Mouse (Mus musculus): Measurements from ENCODE around the gene Orc6. TPM values are rescaled to one million over a fixed set of nuclear protein-coding genes. Genes with fewer than 3 reads are reported as not detected.

The Orc6 gene
- polyA plus RNA-seq (2016; fragmentation: Nextera tagmentation; extraction: Ambion mirVana) = 111 and 117 TPM in 2 replicates

GRCm38 (mm10) chr8:85299434-85300077 is at the start of gene Orc6, which contains the start of gene Vps35:
TSS of gene Orc6 (plus strand) at chr8:85299632.
TSS of gene Vps35 (minus strand) at chr8:85299802.
- peak within 1 kb of the TSS; percentile 99 for H3K4me3 ChIP-seq
- H3K4me1 ChIP-seq = peaks cover 38% of the 10 kb centered on the region
- H3K4me2 ChIP-seq = peak within 1 kb of the TSS; percentile 79
- no peaks in the 10 kb centered on the region for H3K9me3 ChIP-seq (replicated peaks)
- H3K27me3 ChIP-seq (replicated peaks) = no peaks in the 10 kb centered on the region
- H3K36me3 ChIP-seq = peaks cover 35% of the 10 kb centered on the region
- WGBS (ENCODE audit: insufficient replicate concordance) = under 1% methylated on average over 63 of the region's 63 CpGs
- peak within 1 kb of the TSS; percentile 95 for H3K9ac ChIP-seq
- peak; percentile 97 for ATAC-seq
- H3K27ac ChIP-seq = peak within 1 kb of the TSS; percentile 94

- WGBS (ENCODE audit: insufficient replicate concordance) = 45% methylated on average over 1 of the region's 1 CpGs
- Histone ChIP-seq H3K9me3 (replicated peaks) (no peaks in the 10 kb centered on the region), H3K36me3 (peaks cover 86% of the 10 kb centered on the region), H3K9ac (no peak overlapping the region), H3K4me2 (no peak overlapping the region), H3K4me1 (0 out of 2 replicates have a peak, but pooled peaks cover 3% of the 10 kb centered on the region), H3K27ac (no peak overlapping the region), H3K27me3 (replicated peaks) (no peaks in the 10 kb centered on the region), H3K4me3 (no peak overlapping the region)
- peak; percentile 37; the same call in 1 of the 2 replicates for ATAC-seq
Measured at GRCm38 (mm10) chr8:85286846-85287245, 12.6 kb upstream of the Orc6 start.

GRCm38 (mm10) chr8:85298600-85299433 is 615 bp upstream of the Orc6 start:
- ATAC-seq = peak; percentile 47
- peak overlapping the region; percentile 99 for H3K4me3 ChIP-seq
- no peaks in the 10 kb centered on the region for H3K9me3 ChIP-seq (replicated peaks)
- peaks cover 33% of the 10 kb centered on the region for H3K36me3 ChIP-seq
- H3K27me3 ChIP-seq (replicated peaks) = no peaks in the 10 kb centered on the region
- under 1% methylated on average over 53 of the region's 53 CpGs for WGBS (ENCODE audit: insufficient replicate concordance)
- H3K27ac ChIP-seq = peak overlapping the region; percentile 94
- peak overlapping the region; percentile 79 for H3K4me2 ChIP-seq
- H3K9ac ChIP-seq = peak overlapping the region; percentile 95
- H3K4me1 ChIP-seq = peaks cover 38% of the 10 kb centered on the region

GRCm38 (mm10) chr8:85301941-85302340 is 2.5 kb downstream of the Orc6 start:
- peak overlapping the region; percentile 14 for H3K4me3 ChIP-seq
- ATAC-seq = no peak
- H3K9ac ChIP-seq = peak overlapping the region; percentile 10; the same call in 1 of the 2 replicates
- H3K27me3 ChIP-seq (replicated peaks) = no peaks in the 10 kb centered on the region
- 62% methylated on average over 1 of the region's 1 CpGs for WGBS (ENCODE audit: insufficient replicate concordance)
- H3K4me2 ChIP-seq = peak overlapping the region; percentile 79
- H3K27ac ChIP-seq = no peak overlapping the region
- peaks cover 37% of the 10 kb centered on the region for H3K4me1 ChIP-seq
- peaks cover 57% of the 10 kb centered on the region for H3K36me3 ChIP-seq
- H3K9me3 ChIP-seq (replicated peaks) = no peaks in the 10 kb centered on the region

- peaks cover 67% of the 10 kb centered on the region for H3K36me3 ChIP-seq
- H3K4me1 ChIP-seq = peaks cover 27% of the 10 kb centered on the region
- H3K9ac ChIP-seq = no peak overlapping the region
- H3K27ac ChIP-seq = no peak overlapping the region
- H3K27me3 ChIP-seq (replicated peaks) = no peaks in the 10 kb centered on the region
- H3K4me3 ChIP-seq = no peak overlapping the region
- no peak for ATAC-seq
- H3K9me3 ChIP-seq (replicated peaks) = no peaks in the 10 kb centered on the region
- WGBS (ENCODE audit: insufficient replicate concordance) = 73% methylated on average over 3 of the region's 3 CpGs
- no peak overlapping the region for H3K4me2 ChIP-seq
Measured at GRCm38 (mm10) chr8:85302931-85303330, 3.5 kb downstream of the Orc6 start.

GRCm38 (mm10) chr8:85303531-85303930 is 4.1 kb downstream of the Orc6 start:
- WGBS (ENCODE audit: insufficient replicate concordance) = 85% methylated on average over 5 of the region's 5 CpGs
- H3K36me3 ChIP-seq = peaks cover 73% of the 10 kb centered on the region

GRCm38 (mm10) chr8:85308564-85308963 is 9.1 kb downstream of the Orc6 start:
- peaks cover 60% of the 10 kb centered on the region for H3K36me3 ChIP-seq

More at GRCm38 (mm10) chr8:85303531-85303930, 4.1 kb downstream of the Orc6 start:
- Histone ChIP-seq H3K4me1 (peaks cover 21% of the 10 kb centered on the region), H3K4me2 (no peak overlapping the region), H3K27ac (no peak overlapping the region), H3K4me3 (no peak overlapping the region), H3K9ac (no peak overlapping the region), H3K9me3 (replicated peaks) (no peaks in the 10 kb centered on the region), H3K27me3 (replicated peaks) (no peaks in the 10 kb centered on the region)
- no peak for ATAC-seq

GRCm38 (mm10) chr8:85311743-85312142 is 12.3 kb downstream of the Orc6 start:
- peaks cover 29% of the 10 kb centered on the region for H3K36me3 ChIP-seq
- H3K27me3 ChIP-seq (replicated peaks) = no peaks in the 10 kb centered on the region
- ATAC-seq = peak; percentile 68; the same call in 1 of the 2 replicates
- H3K27ac ChIP-seq = no peak overlapping the region
- no peak overlapping the region for H3K4me2 ChIP-seq
- no peaks in the 10 kb centered on the region for H3K9me3 ChIP-seq (replicated peaks)
- H3K4me1 ChIP-seq = peaks cover 18% of the 10 kb centered on the region; the same call in 1 of the 2 replicates
- no peak overlapping the region for H3K9ac ChIP-seq
- no peak overlapping the region for H3K4me3 ChIP-seq

More at GRCm38 (mm10) chr8:85308564-85308963, 9.1 kb downstream of the Orc6 start:
- Histone ChIP-seq H3K4me2 (no peak overlapping the region), H3K27ac (no peak overlapping the region), H3K27me3 (replicated peaks) (no peaks in the 10 kb centered on the region), H3K9ac (no peak overlapping the region), H3K9me3 (replicated peaks) (no peaks in the 10 kb centered on the region), H3K4me1 (peaks cover 11% of the 10 kb centered on the region; the same call in 1 of the 2 replicates), H3K4me3 (no peak overlapping the region)
- WGBS (ENCODE audit: insufficient replicate concordance) = 88% methylated on average over 2 of the region's 2 CpGs
- no peak for ATAC-seq

- ATAC-seq = no peak
- H3K9me3 ChIP-seq (replicated peaks) = peaks cover under 1% of the 10 kb centered on the region; the same call in 1 of the 2 replicates
- peaks cover 25% of the 10 kb centered on the region for H3K4me1 ChIP-seq
- H3K9ac ChIP-seq = no peak overlapping the region
- H3K27me3 ChIP-seq (replicated peaks) = no peaks in the 10 kb centered on the region
- WGBS (ENCODE audit: insufficient replicate concordance) = 18% methylated on average over 3 of the region's 3 CpGs
- H3K27ac ChIP-seq = peak overlapping the region; percentile 56
- H3K4me2 ChIP-seq = no peak overlapping the region
- peaks cover 17% of the 10 kb centered on the region for H3K36me3 ChIP-seq
- no peak overlapping the region for H3K4me3 ChIP-seq
Measured at GRCm38 (mm10) chr8:85313036-85313435, 13.6 kb downstream of the Orc6 start.

GRCm38 (mm10) chr8:85318534-85318933 is 19.1 kb downstream of the Orc6 start:
- H3K4me1 ChIP-seq = peaks cover 43% of the 10 kb centered on the region
- H3K4me2 ChIP-seq = peak overlapping the region; percentile 60
- H3K4me3 ChIP-seq = peak overlapping the region; percentile 10; the same call in 1 of the 2 replicates
- peaks cover 22% of the 10 kb centered on the region for H3K36me3 ChIP-seq
- no peaks in the 10 kb centered on the region for H3K27me3 ChIP-seq (replicated peaks)
- H3K9ac ChIP-seq = peak overlapping the region; percentile 50; the same call in 1 of the 2 replicates
- peaks cover 5% of the 10 kb centered on the region; the same call in 1 of the 2 replicates for H3K9me3 ChIP-seq (replicated peaks)
- WGBS (ENCODE audit: insufficient replicate concordance) = 45% methylated on average over 4 of the region's 4 CpGs
- peak; percentile 99 for ATAC-seq
- H3K27ac ChIP-seq = peak overlapping the region; percentile 90

GRCm38 (mm10) chr8:85321981-85322380 is 22.5 kb downstream of the Orc6 start:
- WGBS (ENCODE audit: insufficient replicate concordance) = 88% methylated on average over 15 of the region's 15 CpGs

GRCm38 (mm10) chr8:85323084-85323483 is 23.7 kb downstream of the Orc6 start:
- Histone ChIP-seq H3K4me3 (no peak overlapping the region), H3K4me1 (peaks cover 32% of the 10 kb centered on the region), H3K27me3 (replicated peaks) (no peaks in the 10 kb centered on the region), H3K9ac (no peak overlapping the region), H3K4me2 (no peak overlapping the region), H3K36me3 (peaks cover 64% of the 10 kb centered on the region), H3K9me3 (replicated peaks) (peaks cover 4% of the 10 kb centered on the region; the same call in 1 of the 2 replicates), H3K27ac (no peak overlapping the region)
- no peak for ATAC-seq
- WGBS (ENCODE audit: insufficient replicate concordance) = 75% methylated on average over 3 of the region's 3 CpGs

More at GRCm38 (mm10) chr8:85321981-85322380, 22.5 kb downstream of the Orc6 start:
- no peak overlapping the region for H3K4me3 ChIP-seq
- H3K27me3 ChIP-seq (replicated peaks) = no peaks in the 10 kb centered on the region
- peaks cover 40% of the 10 kb centered on the region for H3K4me1 ChIP-seq
- H3K27ac ChIP-seq = no peak overlapping the region
- H3K9ac ChIP-seq = no peak overlapping the region
- no peak for ATAC-seq
- peaks cover 5% of the 10 kb centered on the region; the same call in 1 of the 2 replicates for H3K9me3 ChIP-seq (replicated peaks)
- peaks cover 54% of the 10 kb centered on the region for H3K36me3 ChIP-seq
- no peak overlapping the region for H3K4me2 ChIP-seq
